Mouse (Mus musculus) midbrain, postnatal 0 days (tissue): ENCODE data around the gene Ccm2. TPM values are rescaled to one million over a fixed set of nuclear protein-coding genes. Genes with fewer than 3 reads are reported as not detected.

Experiments used
- ATAC-seq: fragments of 200-750 bp; cut with Nextera tagmentation; 2 replicates; pipeline ENCODE4 v1.8.0; 2017; ENCODE audit warnings: moderate number of reproducible peaks, mild to moderate bottlenecking, moderate TSS enrichment, moderate library complexity; ENCODE audit not compliant: low FRiP score
- DNase-seq: peaks from one replicate; pipeline ENCODE4 v3.0.0-alpha.2; 2015; ENCODE audit warnings: low spot score
- H3K27ac ChIP-seq: fragments of 300-500 bp; sonication (generic); 2 replicates; pipeline ENCODE4 v1.5.1; 2014; ENCODE audit warnings: low read depth, mild to moderate bottlenecking, low read length, mixed read lengths
- H3K27me3 ChIP-seq: fragments of 300-500 bp; sonication (generic); 2 replicates; pipeline ENCODE4 v1.6.1; 2014; ENCODE audit warnings: low read length, control low read depth, mixed read lengths; ENCODE audit not compliant: insufficient read depth
- H3K36me3 ChIP-seq: fragments of 300-500 bp; sonication (generic); 2 replicates; pipeline ENCODE4 v1.6.1; 2014; ENCODE audit warnings: low read length, control low read depth, mixed read lengths; ENCODE audit not compliant: insufficient read depth
- H3K4me1 ChIP-seq: fragments of 300-500 bp; sonication (generic); 2 replicates; pipeline ENCODE4 v1.6.1; 2014; ENCODE audit warnings: mild to moderate bottlenecking, control low read depth, antibody characterized with exemption, low read length, mixed read lengths; ENCODE audit not compliant: insufficient read depth
- H3K4me2 ChIP-seq: fragments of 300-500 bp; sonication (generic); 2 replicates; pipeline ENCODE4 v1.6.1; 2014; ENCODE audit warnings: low read depth, mild to moderate bottlenecking, low read length, mixed read lengths; ENCODE audit not compliant: poor library complexity, severe bottlenecking
- H3K4me3 ChIP-seq: fragments of 300-500 bp; sonication (generic); 2 replicates; pipeline ENCODE4 v1.5.1; 2014; ENCODE audit warnings: low read depth, mild to moderate bottlenecking, low read length, moderate library complexity
- H3K9ac ChIP-seq: fragments of 300-500 bp; sonication (generic); replicated peaks from 2 replicates; pipeline ENCODE4 v1.6.1; 2014; ENCODE audit warnings: mild to moderate bottlenecking, low read length, moderate library complexity, mixed read lengths; ENCODE audit not compliant: poor library complexity, severe bottlenecking
- H3K9me3 ChIP-seq: fragments of 300-500 bp; sonication (generic); 2 replicates; pipeline ENCODE4 v1.6.1; 2016; ENCODE audit warnings: low read length, control low read depth
- CTCF ChIP-seq: IDR thresholded peaks from 2 replicates; pipeline ENCODE4 v1.5.1; 2016; ENCODE audit warnings: antibody characterized with exemption, mild to moderate bottlenecking
- WGBS: fragments of 180-500 bp; shearing (Covaris S2); extraction: QIAGEN DNeasy Blood & Tissue Kit; methylation state at CpG from one replicate; pipeline ENCODE4 v1.1.7; 2014; 5-methylcytosine and 5-hydroxymethylcytosine counted together
- polyA plus RNA-seq: library from polyadenylated mRNA; unstranded; fragments of >200 nt; fragmentation: Nextera tagmentation; extraction: Ambion mirVana; gene quantifications from 2 replicates; pipeline ENCODE4 v1.2.1, GENCODE M21; 2015
- total RNA-seq: library from RNA; depleted of rRNA; stranded (reverse); fragments of >200 nt; gene quantifications from 2 replicates; pipeline ENCODE4 v1.2.3, GENCODE M21; 2014; rRNA removed

The Ccm2 gene
- total RNA-seq (45.6 and 71.3 TPM in 2 replicates), polyA plus RNA-seq (64.3 and 67.1 TPM in 2 replicates)

- Histone ChIP-seq H3K27ac (peak within 1 kb of the TSS; percentile 91), H3K4me3 (peak within 1 kb of the TSS; percentile 65), H3K27me3 (no peaks in the 10 kb centered on the region), H3K4me1 (0 out of 2 replicates have a peak, but pooled peaks cover 6% of the 10 kb centered on the region), H3K9ac (peak within 1 kb of the TSS; percentile 86), H3K4me2 (peak within 1 kb of the TSS; percentile 63), H3K36me3 (no peaks in the 10 kb centered on the region), H3K9me3 (no peaks in the 10 kb centered on the region)
- 0 out of 2 replicates have a peak, but pooled peaks have one; percentile 7 for TF ChIP-seq CTCF
- peak; percentile 95 for ATAC-seq
- under 1% methylated on average over 38 of the region's 57 CpGs for WGBS
- DNase-seq: peak; percentile 98
Observed at GRCm38 (mm10) chr11:6546205-6547013, at the start of gene Ccm2. Ccm2 (plus strand) TSS chr11:6546887.

- Histone ChIP-seq H3K4me1 (no peaks in the 10 kb centered on the region), H3K36me3 (no peaks in the 10 kb centered on the region), H3K4me2 (no peak overlapping the region), H3K27ac (no peak overlapping the region), H3K27me3 (no peaks in the 10 kb centered on the region), H3K9ac (no peak overlapping the region), H3K9me3 (no peaks in the 10 kb centered on the region), H3K4me3 (no peak overlapping the region)
- WGBS: 73% methylated on average over 12 of the region's 12 CpGs
- ATAC-seq: no peak
- peak; percentile 47 for DNase-seq
- no peak for TF ChIP-seq CTCF
Observed at GRCm38 (mm10) chr11:6497311-6497948, 49.3 kb upstream of the Ccm2 start.

- no peaks in the 10 kb centered on the region for H3K36me3 ChIP-seq
- no peak overlapping the region for H3K4me2 ChIP-seq
- DNase-seq (no peak), ATAC-seq (no peak)
- H3K27me3 ChIP-seq: no peaks in the 10 kb centered on the region
- no peaks in the 10 kb centered on the region for H3K4me1 ChIP-seq
- WGBS: 98% methylated on average over 2 of the region's 2 CpGs
- H3K9me3 ChIP-seq: no peaks in the 10 kb centered on the region
- TF ChIP-seq CTCF: no peak
- H3K9ac ChIP-seq: no peak overlapping the region
- no peak overlapping the region for H3K4me3 ChIP-seq
- H3K27ac ChIP-seq: no peak overlapping the region
Observed at GRCm38 (mm10) chr11:6502506-6502905, 44.2 kb upstream of the Ccm2 start.

- H3K9me3 ChIP-seq: no peaks in the 10 kb centered on the region
- H3K27ac ChIP-seq: no peak overlapping the region
- no peaks in the 10 kb centered on the region for H3K4me1 ChIP-seq
- H3K9ac ChIP-seq: no peak overlapping the region
- H3K4me2 ChIP-seq: no peak overlapping the region
- H3K4me3 ChIP-seq: no peak overlapping the region
- H3K27me3 ChIP-seq: no peaks in the 10 kb centered on the region
- WGBS: 73% methylated on average over 3 of the region's 3 CpGs
- no peak for ATAC-seq
- no peak for TF ChIP-seq CTCF
- H3K36me3 ChIP-seq: no peaks in the 10 kb centered on the region
- DNase-seq: no peak
Observed at GRCm38 (mm10) chr11:6504226-6504625, 42.5 kb upstream of the Ccm2 start.

GRCm38 (mm10) chr11:6504689-6505088 lies 42.0 kb upstream of the Ccm2 start:
- Histone ChIP-seq H3K4me1 (no peaks in the 10 kb centered on the region), H3K9me3 (no peaks in the 10 kb centered on the region), H3K27ac (no peak overlapping the region), H3K4me2 (no peak overlapping the region), H3K9ac (no peak overlapping the region), H3K36me3 (no peaks in the 10 kb centered on the region), H3K27me3 (no peaks in the 10 kb centered on the region), H3K4me3 (no peak overlapping the region)
- WGBS: 74% methylated on average over 6 of the region's 6 CpGs
- no peak for TF ChIP-seq CTCF
- ATAC-seq: no peak
- DNase-seq: no peak

- WGBS: 84% methylated on average over 9 of the region's 9 CpGs
Observed at GRCm38 (mm10) chr11:6506516-6506915, 40.2 kb upstream of the Ccm2 start.

More at GRCm38 (mm10) chr11:6506516-6506915, 40.2 kb upstream of the Ccm2 start:
- no peak overlapping the region for H3K4me3 ChIP-seq
- no peaks in the 10 kb centered on the region for H3K36me3 ChIP-seq
- no peaks in the 10 kb centered on the region for H3K4me1 ChIP-seq
- H3K9ac ChIP-seq: no peak overlapping the region
- DNase-seq (no peak), ATAC-seq (no peak)
- no peak overlapping the region for H3K4me2 ChIP-seq
- TF ChIP-seq CTCF: no peak
- H3K27me3 ChIP-seq: no peaks in the 10 kb centered on the region
- H3K9me3 ChIP-seq: no peaks in the 10 kb centered on the region
- no peak overlapping the region for H3K27ac ChIP-seq
